Mouse (Mus musculus) MEL (cell line): Measurements from ENCODE around the gene Dnah3. TPM values are rescaled to one million over a fixed set of nuclear protein-coding genes. Genes with fewer than 3 reads are reported as not detected.

ENCODE experiments used
- DNase-seq: peaks from one replicate; pipeline ENCODE4 v3.0.0; 2011; ENCODE audit warnings: low read depth, low spot score
- H3K27ac ChIP-seq: 2 replicates; pipeline ENCODE4 v1.5.1; 2012; ENCODE audit warnings: low read depth, mild to moderate bottlenecking, control low read depth, low read length, moderate library complexity; ENCODE audit not compliant: control insufficient read depth
- H3K27me3 ChIP-seq, 2 experiments: fragments of 150-350 bp in 1 of 2; sonication (generic) in 1 of 2; 2 replicates each; pipeline ENCODE4 v1.6.1; 2012; ENCODE audit warnings: low read length in 2 of 2, mild to moderate bottlenecking in 2 of 2, improper control_type of control experiment in 1 of 2, moderate library complexity in 1 of 2; ENCODE audit not compliant: insufficient read depth in 2 of 2, control insufficient read depth in 1 of 2
- H3K36me3 ChIP-seq, 2 experiments: 2 replicates each; pipeline ENCODE4 v1.6.1; 2012 to 2014; ENCODE audit warnings: low read length in 2 of 2, improper control_type of control experiment in 1 of 2, inconsistent platforms in 1 of 2, mild to moderate bottlenecking in 1 of 2; ENCODE audit not compliant: insufficient read depth in 2 of 2, control insufficient read depth in 1 of 2
- H3K4me1 ChIP-seq, 2 experiments: fragments of 150-350 bp in 1 of 2; sonication (generic) in 1 of 2; 2 replicates each; pipeline ENCODE4 v1.6.1; 2012; ENCODE audit warnings: low read length in 2 of 2, improper control_type of control experiment in 1 of 2, mild to moderate bottlenecking in 1 of 2; ENCODE audit not compliant: insufficient read depth in 2 of 2, control insufficient read depth in 1 of 2
- H3K4me3 ChIP-seq, 2 experiments: fragments of 150-350 bp in 1 of 2; sonication (generic) in 1 of 2; 2 replicates each; pipeline ENCODE4 v1.5.1; 2012; ENCODE audit warnings: low read depth in 2 of 2, low read length in 2 of 2, mild to moderate bottlenecking in 2 of 2, moderate library complexity in 2 of 2, control low read depth in 1 of 2, improper control_type of control experiment in 1 of 2; ENCODE audit not compliant: control insufficient read depth in 1 of 2, insufficient read depth in 1 of 2
- H3K79me2 ChIP-seq: 2 replicates; pipeline ENCODE4 v1.6.1; 2012; ENCODE audit warnings: mild to moderate bottlenecking, low read length, moderate library complexity; ENCODE audit not compliant: control insufficient read depth, poor library complexity, insufficient read depth
- H3K9ac ChIP-seq: 2 replicates; pipeline ENCODE4 v1.6.1; 2012; ENCODE audit warnings: low read depth, mild to moderate bottlenecking, control low read depth, low read length, moderate library complexity; ENCODE audit not compliant: control insufficient read depth, poor library complexity, severe bottlenecking
- H3K9me3 ChIP-seq: fragments of 150-350 bp; sonication (generic); replicated peaks from 2 replicates; pipeline ENCODE4 v1.6.1; 2012; ENCODE audit warnings: mild to moderate bottlenecking, low read length, improper control_type of control experiment, moderate library complexity; ENCODE audit not compliant: insufficient read depth
- BHLHE40 ChIP-seq: IDR thresholded peaks from 2 replicates; pipeline ENCODE4 v1.6.1; 2012; ENCODE audit warnings: low read depth, mild to moderate bottlenecking, inconsistent platforms, low read length, improper control_type of control experiment, borderline replicate concordance
- CHD2 ChIP-seq: IDR thresholded peaks from 2 replicates; pipeline ENCODE4 v1.6.1; 2011; ENCODE audit warnings: low read length, improper control_type of control experiment
- E2F4 ChIP-seq: IDR thresholded peaks from 2 replicates; pipeline ENCODE4 v1.6.1; 2011; ENCODE audit warnings: low read depth, low read length, improper control_type of control experiment, borderline replicate concordance
- EP300 ChIP-seq, 2 experiments: IDR thresholded peaks; 2 replicates each; pipeline ENCODE4 v1.6.1; 2011; ENCODE audit warnings: improper control_type of control experiment in 2 of 2, low read length in 2 of 2, low read depth in 1 of 2, mild to moderate bottlenecking in 1 of 2
- ETS1 ChIP-seq: IDR thresholded peaks from 2 replicates; pipeline ENCODE4 v1.6.1; 2012; ENCODE audit warnings: low read depth, mild to moderate bottlenecking, inconsistent platforms, low read length, improper control_type of control experiment, moderate library complexity
- GABPA ChIP-seq: IDR thresholded peaks from 2 replicates; pipeline ENCODE4 v1.6.1; 2012; ENCODE audit warnings: low read depth, mild to moderate bottlenecking, inconsistent platforms, low read length, improper control_type of control experiment, moderate library complexity
- GATA1 ChIP-seq: IDR thresholded peaks from 2 replicates; pipeline ENCODE4 v1.6.1; 2011; ENCODE audit warnings: low read depth, low read length, improper control_type of control experiment
- MAFK ChIP-seq: IDR thresholded peaks from 2 replicates; pipeline ENCODE4 v1.6.1; 2011; ENCODE audit warnings: low read depth, mild to moderate bottlenecking, low read length, improper control_type of control experiment, borderline replicate concordance
- MAX ChIP-seq: IDR thresholded peaks from 2 replicates; pipeline ENCODE4 v1.6.1; 2011; ENCODE audit warnings: low read length, improper control_type of control experiment
- MEF2A ChIP-seq: IDR thresholded peaks from 2 replicates; pipeline ENCODE4 v1.6.1; 2014; ENCODE audit warnings: low read depth, mild to moderate bottlenecking, inconsistent platforms, low read length, improper control_type of control experiment; ENCODE audit not compliant: poor library complexity, insufficient replicate concordance, severe bottlenecking; ENCODE audit errors: extremely low read depth
- MXI1 ChIP-seq: IDR thresholded peaks from 2 replicates; pipeline ENCODE4 v1.6.1; 2011; ENCODE audit warnings: mild to moderate bottlenecking, low read depth, low read length, improper control_type of control experiment
- MYB ChIP-seq: IDR thresholded peaks from 2 replicates; pipeline ENCODE4 v1.6.1; 2011; ENCODE audit warnings: mild to moderate bottlenecking, low read depth, low read length, improper control_type of control experiment
- POLR2A ChIP-seq, 2 experiments: IDR thresholded peaks; 2 replicates each; pipeline ENCODE4 v1.6.1; 2011 to 2012; ENCODE audit warnings: low read length in 2 of 2, mild to moderate bottlenecking in 2 of 2, control low read depth in 1 of 2, improper control_type of control experiment in 1 of 2, low read depth in 1 of 2, moderate library complexity in 1 of 2; ENCODE audit not compliant: control insufficient read depth in 1 of 2, insufficient read depth in 1 of 2, poor library complexity in 1 of 2
- POLR2AphosphoS2 ChIP-seq: IDR thresholded peaks from 2 replicates; pipeline ENCODE4 v1.6.1; 2011; ENCODE audit warnings: low read length, improper control_type of control experiment
- POLR2AphosphoS5 ChIP-seq: IDR thresholded peaks from 2 replicates; pipeline ENCODE4 v1.6.1; 2012; ENCODE audit warnings: low read depth, borderline replicate concordance, mild to moderate bottlenecking, inconsistent platforms, low read length, moderate library complexity, mixed read lengths
- SIN3A ChIP-seq: IDR thresholded peaks from 2 replicates; pipeline ENCODE4 v1.6.1; 2012; ENCODE audit warnings: low read length, improper control_type of control experiment, inconsistent platforms
- SMC3 ChIP-seq: IDR thresholded peaks from 2 replicates; pipeline ENCODE4 v1.6.1; 2011; ENCODE audit warnings: low read depth, low read length, improper control_type of control experiment
- TAL1 ChIP-seq: IDR thresholded peaks from 2 replicates; pipeline ENCODE4 v1.6.1; 2012; ENCODE audit warnings: mild to moderate bottlenecking, inconsistent platforms, low read length, moderate library complexity, mixed read lengths
- TBP ChIP-seq: IDR thresholded peaks from 2 replicates; pipeline ENCODE4 v1.8.0; 2011; ENCODE audit warnings: low read depth, low read length, improper control_type of control experiment
- TCF12 ChIP-seq: IDR thresholded peaks from 2 replicates; pipeline ENCODE4 v1.6.1; 2014; ENCODE audit warnings: low read depth, mild to moderate bottlenecking, inconsistent platforms, low read length, improper control_type of control experiment, moderate library complexity
- USF1 ChIP-seq: IDR thresholded peaks from 2 replicates; pipeline ENCODE4 v1.6.1; 2014; ENCODE audit warnings: low read depth, mild to moderate bottlenecking, inconsistent platforms, low read length, improper control_type of control experiment, moderate library complexity
- USF2 ChIP-seq, 2 experiments: IDR thresholded peaks; 2 replicates each; pipeline ENCODE4 v1.6.1; 2011 to 2012; ENCODE audit warnings: improper control_type of control experiment in 2 of 2, low read length in 2 of 2, borderline replicate concordance in 1 of 2, inconsistent platforms in 1 of 2, low read depth in 1 of 2, mild to moderate bottlenecking in 1 of 2; ENCODE audit not compliant: insufficient read depth in 1 of 2
- ZMIZ1 ChIP-seq: IDR thresholded peaks from 2 replicates; pipeline ENCODE4 v1.6.1; 2012; ENCODE audit warnings: low read depth, mild to moderate bottlenecking, inconsistent platforms, low read length, improper control_type of control experiment, moderate library complexity
- polyA plus RNA-seq, 2 experiments: library from polyadenylated mRNA; stranded (reverse) in 1 of 2; unstranded in 1 of 2; fragments of >175 nt in 1 of 2; fragments of >200 nt in 1 of 2; gene quantifications; 2 replicates each; pipeline versions ENCODE4 v1.2.1 to v1.2.4; 2012; ENCODE audit warnings: low replicate concordance in 2 of 2, low read depth in 1 of 2; ENCODE audit not compliant: insufficient read length in 2 of 2, insufficient read depth in 1 of 2, missing spikeins in 1 of 2
- total RNA-seq: library from RNA; depleted of rRNA; stranded (reverse); fragments of 300-350 nt; gene quantifications from 2 replicates; pipeline ENCODE4 v1.2.3, GENCODE M21; 2012

Gene Dnah3
- total and polyA plus RNA-seq, 3 experiments, result not detected

- no peaks in the 10 kb centered on the region for H3K79me2 ChIP-seq
- no peaks in the 10 kb centered on the region for H3K9me3 ChIP-seq
- H3K36me3 ChIP-seq, result no peaks in the 10 kb centered on the region
- no peak overlapping the region for H3K9ac ChIP-seq
- no peak overlapping the region for H3K27ac ChIP-seq
- TF ChIP-seq ZMIZ1 (no peak), EP300 (IDR thresholded peaks at IDR 0.05; ENCODE audit: low read depth in 1 of 2, low read length in 2 of 2) (no peak), USF1 (no peak), SMC3 (no peak), MEF2A (no peak), E2F4 (no peak), MXI1 (no peak), CHD2 (no peak), SIN3A (no peak)
- H3K27me3 ChIP-seq, result no peaks in the 10 kb centered on the region
- DNase-seq, result no peak
- no peaks in the 10 kb centered on the region for H3K4me1 ChIP-seq
- H3K4me3 ChIP-seq, result no peak overlapping the region
Observed at GRCm38 (mm10) chr7:119920457-119920856, 174.6 kb downstream of the Dnah3 start.

- no peak for DNase-seq
- H3K9ac ChIP-seq, result no peak overlapping the region
- no peak for TF ChIP-seq MAFK
- no peak for TF ChIP-seq TBP
- no peak for TF ChIP-seq BHLHE40
- no peak for TF ChIP-seq TAL1
- TF ChIP-seq MAX, result no peak
- no peak for TF ChIP-seq SIN3A
- no peak for TF ChIP-seq TCF12
- TF ChIP-seq POLR2A (IDR thresholded peaks at IDR 0.05; ENCODE audit: control insufficient read depth in 1 of 2, insufficient read depth in 1 of 2, low read depth in 1 of 2, low read length in 2 of 2, poor library complexity in 1 of 2), result no peak
- no peak for TF ChIP-seq POLR2AphosphoS2
- no peak for TF ChIP-seq MEF2A
- TF ChIP-seq USF2 (IDR thresholded peaks at IDR 0.05; ENCODE audit: borderline replicate concordance in 1 of 2, insufficient read depth in 1 of 2, low read depth in 1 of 2, low read length in 2 of 2), result no peak
- no peak for TF ChIP-seq MXI1
- TF ChIP-seq POLR2AphosphoS5, result no peak
- no peak for TF ChIP-seq GATA1
- TF ChIP-seq GABPA, result no peak
- TF ChIP-seq ETS1, result no peak
- TF ChIP-seq MYB, result no peak
- no peaks in the 10 kb centered on the region for H3K79me2 ChIP-seq
- no peaks in the 10 kb centered on the region for H3K4me1 ChIP-seq
- no peaks in the 10 kb centered on the region for H3K27me3 ChIP-seq
- H3K36me3 ChIP-seq, result no peaks in the 10 kb centered on the region
- no peaks in the 10 kb centered on the region for H3K9me3 ChIP-seq
- no peak overlapping the region for H3K4me3 ChIP-seq
- no peak overlapping the region for H3K27ac ChIP-seq
Observed at GRCm38 (mm10) chr7:119911727-119912126, 183.4 kb downstream of the Dnah3 start.
